Mouse (Mus musculus): ENCODE measurements around the gene Map4k1.
"Not testable (repeated sequence)": the region's sequence is repeated elsewhere in the genome, so short reads cannot be mapped to it uniquely, and the experiment has no call there.

DNA sequence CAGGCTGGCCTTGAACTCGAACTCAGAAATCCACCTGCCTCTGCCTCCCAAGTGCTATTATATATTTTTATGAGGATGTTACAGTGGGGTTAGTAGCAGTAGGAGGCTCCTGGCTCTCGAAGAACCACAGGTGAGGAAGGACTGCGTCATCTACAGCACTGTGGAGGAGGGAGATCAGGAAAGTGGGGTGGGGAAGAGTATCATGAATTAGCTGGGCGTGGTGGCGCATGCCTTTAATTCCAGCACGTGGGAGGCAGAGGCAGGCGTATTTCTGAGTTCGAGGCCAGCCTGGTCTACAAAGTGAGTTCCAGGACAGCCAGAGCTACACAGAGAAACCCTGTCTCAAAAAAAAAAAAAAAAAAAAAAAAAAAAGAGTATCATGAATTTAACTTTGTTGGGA lies 13.7 kb upstream of the Map4k1 start:
- TF ChIP-seq CTCF (IDR thresholded peaks at IDR 0.05; ENCODE audit: low read depth, low read length); GATA1 (IDR thresholded peaks at IDR 0.05; ENCODE audit: borderline replicate concordance, low read length); TAL1 (conservative IDR thresholded peaks at IDR 0.05; ENCODE audit: low read depth, low read length): not testable (repeated sequence)

All from G1E (cell line).